Mouse (Mus musculus): ENCODE results near the gene Tnxb. TPM values are rescaled to one million over a fixed set of nuclear protein-coding genes. Genes with fewer than 3 reads are reported as not detected.

Tnxb gene
- 1.1 TPM in 2 replicates for polyA plus RNA-seq (2014; fragmentation: Nextera tagmentation; extraction: Ambion mirVana)

DNA sequence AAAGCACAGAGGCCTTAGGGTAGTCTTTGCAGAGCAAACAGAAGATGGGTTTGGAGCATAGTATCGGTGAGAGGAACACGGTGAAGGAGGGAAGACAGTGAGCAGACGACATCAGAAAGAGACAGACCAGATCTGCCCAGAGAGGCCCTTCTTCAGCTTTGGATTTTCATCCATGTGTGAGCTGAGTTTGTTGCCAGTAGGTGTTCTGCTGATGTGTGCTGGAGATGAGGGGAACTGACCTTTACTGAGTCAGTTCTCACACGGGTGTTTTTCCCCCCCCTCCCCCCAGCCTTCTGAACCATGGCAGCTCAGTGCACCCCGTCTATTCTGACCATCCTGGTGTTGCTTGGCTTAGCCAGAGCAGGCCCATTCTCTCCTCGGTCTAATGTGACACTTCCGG is at the start of gene Tnxb:
TSS of gene Tnxb (plus strand) at position 301 of the 400 bp plus-strand sequence.
- no peaks in the 10 kb centered on the region for H3K36me3 ChIP-seq (ENCODE audit: control insufficient read depth, insufficient read depth, low read length)
- H3K9me3 ChIP-seq (ENCODE audit: control insufficient read depth, low read depth, low read length), result no peaks in the 10 kb centered on the region
- H3K4me3 ChIP-seq (ENCODE audit: low read depth, low read length), result peak within 1 kb of the TSS; percentile 30
- no peak for ATAC-seq (ENCODE audit: insufficient number of reproducible peaks, insufficient read depth, low FRiP score, low read depth)
- peak within 1 kb of the TSS; percentile 55 for H3K4me2 ChIP-seq (replicated peaks; ENCODE audit: low read depth, low read length)
- no peak within 1 kb of the TSS for H3K27ac ChIP-seq (ENCODE audit: low read length)
- 0 out of 2 replicates have a peak within 1 kb of the TSS, but pooled peaks have one; percentile 6 for H3K9ac ChIP-seq (replicated peaks; ENCODE audit: low read depth, low read length)
- peaks cover 31% of the 10 kb centered on the region for H3K27me3 ChIP-seq (ENCODE audit: control insufficient read depth, insufficient read depth, low read length)
- peaks cover 11% of the 10 kb centered on the region; the same call in 1 of the 2 replicates for H3K4me1 ChIP-seq (ENCODE audit: control insufficient read depth, insufficient read depth, low read length)
- WGBS, result 56% methylated on average over 7 of the region's 7 CpGs

DNA sequence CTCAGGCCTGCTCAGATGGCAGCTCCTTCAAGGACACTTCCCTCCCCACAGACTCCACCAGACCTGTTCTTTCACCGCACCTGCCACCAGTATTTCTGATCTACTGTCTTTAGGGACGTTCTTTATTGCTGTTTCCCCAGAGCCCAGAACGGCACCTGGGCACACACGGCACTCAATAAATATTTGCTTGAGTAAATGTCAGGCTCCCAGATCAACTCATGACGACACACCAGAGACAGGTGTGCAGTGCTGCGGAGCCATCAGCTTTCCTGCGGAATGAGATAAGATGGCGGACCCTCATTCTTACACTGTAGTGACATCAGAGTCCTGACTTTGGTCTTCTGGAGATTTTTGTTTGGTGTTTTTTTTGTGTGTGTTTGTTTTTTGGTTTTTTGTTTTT is 49.3 kb upstream of the Tnxb start:
- peaks cover 35% of the 10 kb centered on the region for H3K36me3 ChIP-seq (ENCODE audit: control insufficient read depth, insufficient read depth, low read length)
- no peak for ATAC-seq (ENCODE audit: insufficient number of reproducible peaks, insufficient read depth, low FRiP score, low read depth)

DNA sequence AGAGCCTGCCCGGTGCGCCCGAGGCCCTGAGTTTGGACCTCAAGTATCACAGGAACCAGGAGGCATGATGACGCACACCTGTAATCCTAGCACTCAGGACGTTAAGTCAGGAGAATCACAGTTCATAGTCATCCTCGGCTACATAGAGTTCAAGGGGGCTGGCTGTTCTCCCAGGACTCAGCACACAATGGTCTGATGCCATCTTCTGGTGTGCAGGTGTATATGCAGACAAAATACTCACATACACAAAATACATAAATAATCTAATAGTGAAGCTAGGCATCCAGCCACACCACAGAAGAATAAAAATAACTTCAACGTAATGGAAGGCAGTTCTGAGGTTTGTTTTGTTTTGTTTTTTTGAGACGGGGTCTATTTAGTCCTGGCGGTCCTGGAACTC is 47.2 kb upstream of the Tnxb start:
- Histone ChIP-seq H3K9me3 (ENCODE audit: control insufficient read depth, low read depth, low read length) (no peaks in the 10 kb centered on the region), H3K4me2 (replicated peaks; ENCODE audit: low read depth, low read length) (no peak overlapping the region), H3K4me1 (ENCODE audit: control insufficient read depth, insufficient read depth, low read length) (peaks cover 7% of the 10 kb centered on the region; the same call in 1 of the 2 replicates), H3K27ac (ENCODE audit: low read length) (no peak overlapping the region), H3K4me3 (ENCODE audit: low read depth, low read length) (no peak overlapping the region), H3K27me3 (ENCODE audit: control insufficient read depth, insufficient read depth, low read length) (no peaks in the 10 kb centered on the region), H3K36me3 (ENCODE audit: control insufficient read depth, insufficient read depth, low read length) (peaks cover 21% of the 10 kb centered on the region; the same call in 1 of the 2 replicates), H3K9ac (replicated peaks; ENCODE audit: low read depth, low read length) (no peak overlapping the region)
- WGBS, result 86% methylated on average over 9 of the region's 9 CpGs
- ATAC-seq (ENCODE audit: insufficient number of reproducible peaks, insufficient read depth, low FRiP score, low read depth), result no peak

More for the DNA sequence above, 49.3 kb upstream of the Tnxb start:
- peaks cover under 1% of the 10 kb centered on the region; the same call in 1 of the 2 replicates for H3K4me1 ChIP-seq (ENCODE audit: control insufficient read depth, insufficient read depth, low read length)
- H3K27me3 ChIP-seq (ENCODE audit: control insufficient read depth, insufficient read depth, low read length), result no peaks in the 10 kb centered on the region
- 70% methylated on average over 8 of the region's 8 CpGs for WGBS
- no peak overlapping the region for H3K9ac ChIP-seq (replicated peaks; ENCODE audit: low read depth, low read length)
- no peak overlapping the region for H3K4me3 ChIP-seq (ENCODE audit: low read depth, low read length)
- no peaks in the 10 kb centered on the region for H3K9me3 ChIP-seq (ENCODE audit: control insufficient read depth, low read depth, low read length)
- no peak overlapping the region for H3K27ac ChIP-seq (ENCODE audit: low read length)
- no peak overlapping the region for H3K4me2 ChIP-seq (replicated peaks; ENCODE audit: low read depth, low read length)

DNA sequence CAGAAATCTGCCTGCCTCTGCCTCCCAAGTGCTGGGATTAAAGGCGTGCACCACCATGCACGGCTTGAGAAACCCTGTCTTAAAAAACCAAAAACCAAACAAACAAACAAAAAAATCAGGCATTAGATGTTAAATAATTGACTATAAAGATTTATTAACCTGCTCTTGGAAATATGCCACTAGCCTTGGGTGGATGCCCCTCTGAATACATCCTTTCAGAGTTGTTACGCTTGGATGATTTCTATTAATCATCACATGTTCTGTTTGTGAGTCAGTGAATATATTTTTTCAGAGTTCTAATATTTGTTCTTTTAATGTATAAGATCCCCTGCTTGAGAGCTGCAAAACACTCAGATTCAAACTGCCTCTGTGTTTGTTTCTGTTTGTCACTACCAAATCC is 45.4 kb upstream of the Tnxb start:
- H3K27ac ChIP-seq (ENCODE audit: low read length), result no peak overlapping the region
- 95% methylated on average over 3 of the region's 3 CpGs for whole genome bisulfite sequencing
- no peak for ATAC-seq (ENCODE audit: insufficient number of reproducible peaks, insufficient read depth, low FRiP score, low read depth)

DNA sequence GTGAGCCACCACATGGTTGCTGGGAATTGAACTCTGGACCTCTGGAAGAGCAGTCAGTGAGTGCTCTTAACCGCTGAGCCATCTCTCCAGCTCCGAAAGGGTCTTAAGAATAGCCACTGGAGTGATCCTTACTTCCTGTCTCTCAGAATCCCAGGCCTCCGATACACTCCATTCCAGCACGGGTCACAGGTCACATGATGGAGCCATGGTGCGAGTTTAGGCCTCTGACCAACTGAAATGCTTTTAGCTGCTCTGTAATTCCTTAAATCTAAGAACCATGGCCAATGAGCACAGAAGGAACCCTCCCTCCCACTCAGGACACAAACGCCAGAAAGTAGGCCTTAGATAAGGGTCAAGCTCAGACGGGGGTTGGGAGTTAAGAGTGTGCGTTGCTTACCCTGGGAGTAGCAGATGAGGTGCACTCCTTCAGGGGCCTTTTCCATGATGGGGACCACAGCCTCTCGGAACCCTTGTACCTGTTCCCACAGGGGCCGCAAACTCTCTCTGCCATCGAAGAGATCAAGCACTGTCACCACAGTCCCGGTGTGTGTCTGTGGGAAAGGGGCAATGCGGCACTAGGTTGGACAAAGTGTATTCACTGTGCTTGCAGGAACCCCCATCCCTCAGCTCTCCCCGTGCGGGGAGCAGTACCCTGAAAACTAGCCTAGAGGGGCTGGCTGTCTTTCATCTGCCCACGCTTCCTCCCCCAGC is 44.1 kb upstream of the Tnxb start:
- peak overlapping the region; percentile 50; the same call in 1 of the 2 replicates for H3K9ac ChIP-seq (replicated peaks; ENCODE audit: low read depth, low read length)
- H3K9me3 ChIP-seq (ENCODE audit: control insufficient read depth, low read depth, low read length), result no peaks in the 10 kb centered on the region
- H3K27ac ChIP-seq (ENCODE audit: low read length), result peak overlapping the region; percentile 97; the same call in 1 of the 2 replicates
- H3K36me3 ChIP-seq (ENCODE audit: control insufficient read depth, insufficient read depth, low read length), result peaks cover 15% of the 10 kb centered on the region; the same call in 1 of the 2 replicates
- H3K27me3 ChIP-seq (ENCODE audit: control insufficient read depth, insufficient read depth, low read length), result peaks cover 15% of the 10 kb centered on the region
- peaks cover 34% of the 10 kb centered on the region for H3K4me1 ChIP-seq (ENCODE audit: control insufficient read depth, insufficient read depth, low read length)
- H3K4me3 ChIP-seq (ENCODE audit: low read depth, low read length), result peak overlapping the region; percentile 69
- peak overlapping the region; percentile 56 for H3K4me2 ChIP-seq (replicated peaks; ENCODE audit: low read depth, low read length)
- no peak for ATAC-seq (ENCODE audit: insufficient number of reproducible peaks, insufficient read depth, low FRiP score, low read depth)
- WGBS, result 50% methylated on average over 16 of the region's 16 CpGs

More for the DNA sequence above, 45.4 kb upstream of the Tnxb start:
- Histone ChIP-seq H3K4me3 (ENCODE audit: low read depth, low read length) (no peak overlapping the region), H3K27me3 (ENCODE audit: control insufficient read depth, insufficient read depth, low read length) (peaks cover 4% of the 10 kb centered on the region; the same call in 1 of the 2 replicates), H3K4me1 (ENCODE audit: control insufficient read depth, insufficient read depth, low read length) (peaks cover 24% of the 10 kb centered on the region), H3K4me2 (replicated peaks; ENCODE audit: low read depth, low read length) (no peak overlapping the region), H3K9me3 (ENCODE audit: control insufficient read depth, low read depth, low read length) (no peaks in the 10 kb centered on the region), H3K9ac (replicated peaks; ENCODE audit: low read depth, low read length) (no peak overlapping the region), H3K36me3 (ENCODE audit: control insufficient read depth, insufficient read depth, low read length) (peaks cover 17% of the 10 kb centered on the region; the same call in 1 of the 2 replicates)

DNA sequence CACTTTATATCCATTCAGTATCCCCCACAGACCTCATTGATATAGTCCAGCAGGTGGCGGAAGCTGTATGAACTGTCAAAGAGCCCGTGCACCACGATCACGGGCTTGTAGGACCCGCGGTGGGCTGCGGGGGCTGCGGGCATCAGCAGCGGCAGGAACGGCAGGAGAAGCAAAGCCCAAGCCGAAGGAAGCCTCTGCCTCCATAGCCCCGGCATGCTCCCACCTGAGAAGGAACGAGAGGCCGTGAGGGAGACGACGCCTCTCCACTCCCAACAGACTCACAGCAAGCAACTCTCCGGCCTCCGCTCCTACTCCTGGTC is 43.6 kb upstream of the Tnxb start:
- Histone ChIP-seq H3K9ac (replicated peaks; ENCODE audit: low read depth, low read length) (peak overlapping the region; percentile 50; the same call in 1 of the 2 replicates), H3K9me3 (ENCODE audit: control insufficient read depth, low read depth, low read length) (no peaks in the 10 kb centered on the region), H3K27ac (ENCODE audit: low read length) (peak overlapping the region; percentile 97), H3K4me2 (replicated peaks; ENCODE audit: low read depth, low read length) (peak overlapping the region; percentile 56), H3K27me3 (ENCODE audit: control insufficient read depth, insufficient read depth, low read length) (peaks cover 20% of the 10 kb centered on the region), H3K36me3 (ENCODE audit: control insufficient read depth, insufficient read depth, low read length) (peaks cover 15% of the 10 kb centered on the region; the same call in 1 of the 2 replicates), H3K4me1 (ENCODE audit: control insufficient read depth, insufficient read depth, low read length) (peaks cover 39% of the 10 kb centered on the region), H3K4me3 (ENCODE audit: low read depth, low read length) (peak overlapping the region; percentile 69)
- WGBS, result 1% methylated on average over 18 of the region's 18 CpGs
- no peak for ATAC-seq (ENCODE audit: insufficient number of reproducible peaks, insufficient read depth, low FRiP score, low read depth)

DNA sequence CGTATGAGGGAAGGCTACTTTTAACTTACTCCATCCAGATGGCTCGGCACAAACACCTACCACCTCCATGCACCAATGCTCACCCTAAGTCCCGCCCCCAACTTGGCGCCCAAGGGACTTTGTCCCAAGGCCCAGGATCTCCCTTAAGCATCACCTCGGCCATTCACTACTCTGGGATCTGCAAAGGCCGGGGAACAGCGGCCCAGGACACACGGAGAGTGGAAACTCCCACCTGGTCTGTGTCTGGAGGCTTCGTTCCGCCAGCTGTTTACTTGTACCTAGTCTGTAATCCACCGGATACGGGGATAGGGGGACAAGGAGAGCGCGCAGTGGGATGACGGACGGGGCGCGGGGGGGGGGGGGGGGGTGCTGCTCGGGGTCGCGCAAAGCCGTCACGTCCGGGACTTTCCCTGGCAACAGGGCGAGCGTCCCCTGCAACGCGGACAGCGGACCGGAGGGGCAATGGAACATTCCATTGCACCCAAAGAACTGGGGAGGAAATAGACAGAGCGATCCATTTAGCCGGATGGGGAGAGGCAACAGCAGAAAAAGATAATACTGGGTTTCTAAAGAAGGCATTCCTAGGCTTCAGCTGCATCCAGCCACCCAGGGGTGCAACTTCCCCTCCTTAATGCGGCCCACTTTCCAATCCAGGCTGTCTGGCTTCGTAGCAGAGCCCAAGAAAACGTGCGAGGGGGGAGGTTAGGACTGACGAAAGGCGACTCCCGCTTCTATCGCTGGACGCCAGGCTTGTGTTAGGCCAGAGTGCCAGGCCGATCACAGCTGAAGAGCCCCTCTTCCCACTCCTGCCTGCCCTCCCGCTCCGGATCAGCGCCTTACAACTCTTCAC is 43.0 kb upstream of the Tnxb start:
- no peaks in the 10 kb centered on the region for H3K9me3 ChIP-seq (ENCODE audit: control insufficient read depth, low read depth, low read length)
- H3K27ac ChIP-seq (ENCODE audit: low read length), result peak overlapping the region; percentile 97
- peaks cover 22% of the 10 kb centered on the region for H3K27me3 ChIP-seq (ENCODE audit: control insufficient read depth, insufficient read depth, low read length)
- ATAC-seq (ENCODE audit: insufficient number of reproducible peaks, insufficient read depth, low FRiP score, low read depth), result peak; percentile 85
- peak overlapping the region; percentile 56 for H3K4me2 ChIP-seq (replicated peaks; ENCODE audit: low read depth, low read length)
- H3K4me1 ChIP-seq (ENCODE audit: control insufficient read depth, insufficient read depth, low read length), result peaks cover 42% of the 10 kb centered on the region
- WGBS, result under 1% methylated on average over 41 of the region's 45 CpGs
- H3K36me3 ChIP-seq (ENCODE audit: control insufficient read depth, insufficient read depth, low read length), result peaks cover 10% of the 10 kb centered on the region; the same call in 1 of the 2 replicates
- H3K9ac ChIP-seq (replicated peaks; ENCODE audit: low read depth, low read length), result peak overlapping the region; percentile 72
- peak overlapping the region; percentile 69 for H3K4me3 ChIP-seq (ENCODE audit: low read depth, low read length)

DNA sequence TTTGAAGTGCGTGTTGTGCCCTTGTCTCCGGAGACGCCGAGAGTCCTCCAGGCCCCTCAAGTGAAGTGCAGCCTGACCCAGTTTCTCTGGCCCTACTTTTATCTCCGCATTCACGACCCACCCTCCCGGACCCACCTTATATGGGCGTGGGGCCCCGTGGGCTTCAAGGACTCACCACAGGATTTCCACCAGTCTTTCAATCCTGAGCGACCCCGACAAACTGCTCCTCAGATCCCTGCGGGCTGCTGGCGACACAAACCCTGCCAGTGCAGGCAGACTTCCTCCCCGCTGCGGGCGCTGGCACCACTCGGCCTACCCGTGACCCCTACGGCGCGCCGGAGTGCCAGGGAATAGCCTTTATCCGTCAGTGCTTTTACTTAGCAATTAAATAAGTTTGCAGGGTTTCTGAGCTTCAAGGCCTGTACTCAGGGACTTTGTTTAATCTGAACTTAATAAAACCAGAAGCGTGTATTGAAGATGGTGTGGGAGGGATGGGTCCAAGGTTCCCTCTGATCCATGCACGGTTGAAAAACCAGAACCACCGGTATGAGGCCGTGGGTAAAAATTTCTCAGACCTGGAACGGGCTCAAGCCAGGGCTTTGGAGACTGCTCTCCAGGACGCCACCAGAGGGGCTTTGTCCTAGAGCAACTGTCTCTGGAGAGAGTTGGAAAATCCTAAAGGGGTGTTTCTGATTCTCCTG is 42.2 kb upstream of the Tnxb start, which contains the start of gene Ppt2:
TSS of gene Ppt2 (minus strand) at position 568 of the 701 bp plus-strand sequence.
- 3% methylated on average over 29 of the region's 29 CpGs for WGBS
- peaks cover 2% of the 10 kb centered on the region; the same call in 1 of the 2 replicates for H3K36me3 ChIP-seq (ENCODE audit: control insufficient read depth, insufficient read depth, low read length)

More for the DNA sequence above, 42.2 kb upstream of the Tnxb start, which contains the start of gene Ppt2:
- Histone ChIP-seq H3K27ac (ENCODE audit: low read length) (peak within 1 kb of the TSS; percentile 97), H3K4me2 (replicated peaks; ENCODE audit: low read depth, low read length) (peak within 1 kb of the TSS; percentile 56), H3K27me3 (ENCODE audit: control insufficient read depth, insufficient read depth, low read length) (peaks cover 22% of the 10 kb centered on the region), H3K4me3 (ENCODE audit: low read depth, low read length) (peak within 1 kb of the TSS; percentile 69), H3K4me1 (ENCODE audit: control insufficient read depth, insufficient read depth, low read length) (peaks cover 42% of the 10 kb centered on the region), H3K9ac (replicated peaks; ENCODE audit: low read depth, low read length) (peak within 1 kb of the TSS; percentile 72), H3K9me3 (ENCODE audit: control insufficient read depth, low read depth, low read length) (no peaks in the 10 kb centered on the region)
- ATAC-seq (ENCODE audit: insufficient number of reproducible peaks, insufficient read depth, low FRiP score, low read depth), result 0 out of 2 replicates have a peak, but pooled peaks have one; percentile 11
